Mouse (Mus musculus): ENCODE data around the gene Tmem270. TPM values are rescaled to one million over a fixed set of nuclear protein-coding genes. Genes with fewer than 3 reads are reported as not detected.
"Not testable (repeated sequence)": the region's sequence is repeated elsewhere in the genome, so short reads cannot be mapped to it uniquely, and the experiment has no call there.

The Tmem270 gene
- polyA plus RNA-seq, 1 experiment from 2014 or later, result not detected

DNA sequence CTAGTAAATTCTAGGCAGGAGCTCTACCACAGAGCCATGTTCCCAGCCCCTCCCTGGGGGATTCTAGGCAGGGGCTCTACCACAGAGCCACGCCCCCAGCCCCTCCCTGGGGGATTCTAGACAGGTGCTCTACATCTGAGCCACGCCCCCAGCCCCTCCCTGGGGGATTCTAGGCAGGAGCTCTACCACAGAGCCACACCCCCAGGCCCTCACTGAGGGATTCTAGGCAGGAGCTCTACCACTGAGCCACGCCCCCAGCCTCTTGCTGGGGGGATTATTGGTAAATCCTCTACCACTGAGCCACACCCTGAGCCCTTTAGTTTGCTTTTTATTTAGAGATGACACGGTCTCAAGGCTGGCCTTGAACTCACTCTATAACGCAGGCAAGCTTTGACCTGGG lies 27.2 kb upstream of the Tmem270 start:
- not testable (repeated sequence) for H3K9me3 ChIP-seq (ENCODE audit: control insufficient read depth, low read length); H3K27me3 ChIP-seq (replicated peaks; ENCODE audit: control insufficient read depth, insufficient read depth, low read length); H3K4me3 ChIP-seq (ENCODE audit: low read depth, low read length); DNase-seq (ENCODE audit: low spot score); H3K4me1 ChIP-seq (replicated peaks; ENCODE audit: control insufficient read depth, insufficient read depth, low read length); H3K4me2 ChIP-seq (ENCODE audit: low read length); H3K9ac ChIP-seq (ENCODE audit: low read length); ATAC-seq (replicated peaks; ENCODE audit: low FRiP score, low TSS enrichment, low read depth); H3K27ac ChIP-seq (ENCODE audit: low read depth); H3K36me3 ChIP-seq (ENCODE audit: control insufficient read depth, insufficient read depth, low read length)
- 92% methylated on average over 5 of the region's 5 CpGs for WGBS

DNA sequence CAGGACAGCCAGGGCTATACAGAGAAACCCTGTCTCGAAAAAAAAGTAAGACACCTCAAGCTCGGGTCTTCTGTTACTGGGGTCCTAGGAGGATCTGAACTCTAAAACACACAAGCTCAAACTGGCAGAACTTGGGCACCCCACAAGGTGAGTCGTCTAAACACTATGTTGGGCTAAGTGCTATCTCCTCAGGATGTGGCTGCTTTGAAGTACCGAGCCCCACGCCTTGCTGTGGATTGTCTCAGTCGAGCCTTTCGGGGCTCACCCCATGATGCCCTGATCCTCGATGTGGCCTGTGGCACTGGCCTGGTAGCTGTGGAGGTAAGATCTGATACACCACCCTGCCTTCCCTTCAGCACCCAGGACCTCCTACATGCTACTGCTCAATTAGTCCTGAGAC lies 26.7 kb upstream of the Tmem270 start:
- no peak overlapping the region for H3K27ac ChIP-seq (ENCODE audit: low read depth)
- H3K36me3 ChIP-seq (ENCODE audit: control insufficient read depth, insufficient read depth, low read length), result no peaks in the 10 kb centered on the region
- no peak overlapping the region for H3K4me2 ChIP-seq (ENCODE audit: low read length)
- WGBS, result 91% methylated on average over 8 of the region's 8 CpGs
- no peak for DNase-seq (ENCODE audit: low spot score)
- no peak overlapping the region; the same call in 1 of the 2 replicates for H3K4me3 ChIP-seq (ENCODE audit: low read depth, low read length)
- ATAC-seq (replicated peaks; ENCODE audit: low FRiP score, low TSS enrichment, low read depth), result no peak
- no peaks in the 10 kb centered on the region for H3K9me3 ChIP-seq (ENCODE audit: control insufficient read depth, low read length)
- 0 out of 2 replicates have a peak, but pooled peaks cover 7% of the 10 kb centered on the region for H3K4me1 ChIP-seq (replicated peaks; ENCODE audit: control insufficient read depth, insufficient read depth, low read length)
- H3K9ac ChIP-seq (ENCODE audit: low read length), result no peak overlapping the region
- no peaks in the 10 kb centered on the region for H3K27me3 ChIP-seq (replicated peaks; ENCODE audit: control insufficient read depth, insufficient read depth, low read length)

DNA sequence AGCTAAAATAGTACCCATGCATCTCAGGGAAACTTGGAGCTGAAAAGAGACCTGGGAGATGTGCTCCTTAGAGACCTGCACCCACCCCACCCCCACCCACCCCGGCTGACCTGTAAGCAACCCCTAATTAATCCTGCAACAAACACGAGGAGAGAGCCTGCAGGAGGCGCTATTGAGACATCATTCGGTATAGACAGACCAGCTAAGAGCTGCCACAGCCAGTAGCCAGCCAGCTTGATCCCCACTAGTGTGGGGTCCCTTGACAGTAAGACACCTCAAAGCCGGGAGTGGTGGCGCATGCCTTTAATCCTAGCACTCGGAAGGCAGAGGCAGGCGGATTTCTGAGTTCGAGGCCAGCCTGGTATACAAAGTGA lies 26.4 kb upstream of the Tmem270 start:
- Histone ChIP-seq H3K9ac (ENCODE audit: low read length) (peak overlapping the region; percentile 63), H3K27ac (ENCODE audit: low read depth) (peak overlapping the region; percentile 77)

DNA sequence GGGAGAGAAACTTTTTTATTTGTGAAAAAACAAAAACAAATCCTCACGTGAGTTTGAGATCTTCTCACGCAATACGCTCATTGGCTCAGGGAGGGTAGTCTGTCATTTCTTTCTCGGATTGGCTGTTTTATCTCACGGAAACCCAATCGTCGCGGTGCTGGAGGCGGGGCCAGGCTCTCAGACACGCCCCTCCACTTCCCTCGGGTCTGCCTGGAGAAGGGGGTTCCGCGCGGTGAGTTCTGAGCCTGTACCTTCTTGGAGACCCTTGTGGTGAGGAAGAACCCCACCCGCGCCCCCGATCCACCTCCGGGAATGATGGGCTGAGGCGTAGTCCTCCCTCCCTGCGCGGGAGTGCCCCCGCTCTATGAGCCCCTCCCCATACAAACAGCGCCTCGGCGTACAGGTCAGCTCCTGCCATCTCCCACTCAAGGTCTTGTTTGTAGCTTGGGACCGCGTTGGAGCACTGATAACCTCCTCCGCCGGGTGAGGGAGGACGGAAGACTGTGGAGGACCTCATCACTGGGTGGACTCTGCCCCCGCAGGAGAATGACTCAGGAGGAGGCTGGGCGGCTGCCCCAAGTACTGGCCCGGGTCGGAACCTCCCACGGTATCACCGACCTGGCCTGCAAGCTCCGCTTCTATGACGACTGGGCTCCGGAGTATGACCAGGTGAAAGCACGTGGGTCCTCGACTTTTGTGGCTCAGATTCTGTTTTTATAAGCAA lies 25.8 kb upstream of the Tmem270 start, which contains the start of gene Mettl27:
Gene Mettl27 (plus strand): TSS at position 190 of the 724 bp plus-strand sequence.
- peak; percentile 93 for DNase-seq (ENCODE audit: low spot score)
- Histone ChIP-seq H3K36me3 (ENCODE audit: control insufficient read depth, insufficient read depth, low read length) (no peaks in the 10 kb centered on the region), H3K27ac (ENCODE audit: low read depth) (peak within 1 kb of the TSS; percentile 77), H3K4me1 (replicated peaks; ENCODE audit: control insufficient read depth, insufficient read depth, low read length) (0 out of 2 replicates have a peak, but pooled peaks cover 7% of the 10 kb centered on the region), H3K4me3 (ENCODE audit: low read depth, low read length) (peak within 1 kb of the TSS; percentile 75), H3K9ac (ENCODE audit: low read length) (peak within 1 kb of the TSS; percentile 63), H3K27me3 (replicated peaks; ENCODE audit: control insufficient read depth, insufficient read depth, low read length) (no peaks in the 10 kb centered on the region), H3K9me3 (ENCODE audit: control insufficient read depth, low read length) (no peaks in the 10 kb centered on the region), H3K4me2 (ENCODE audit: low read length) (peak within 1 kb of the TSS; percentile 95)
- peak; percentile 93 for ATAC-seq (replicated peaks; ENCODE audit: low FRiP score, low TSS enrichment, low read depth)
- WGBS, result under 1% methylated on average over 41 of the region's 41 CpGs

More for the DNA sequence above, 26.4 kb upstream of the Tmem270 start:
- Histone ChIP-seq H3K4me2 (ENCODE audit: low read length) (peak overlapping the region; percentile 95), H3K4me3 (ENCODE audit: low read depth, low read length) (peak overlapping the region; percentile 75), H3K36me3 (ENCODE audit: control insufficient read depth, insufficient read depth, low read length) (no peaks in the 10 kb centered on the region), H3K27me3 (replicated peaks; ENCODE audit: control insufficient read depth, insufficient read depth, low read length) (no peaks in the 10 kb centered on the region), H3K4me1 (replicated peaks; ENCODE audit: control insufficient read depth, insufficient read depth, low read length) (0 out of 2 replicates have a peak, but pooled peaks cover 7% of the 10 kb centered on the region), H3K9me3 (ENCODE audit: control insufficient read depth, low read length) (no peaks in the 10 kb centered on the region)
- WGBS, result 42% methylated on average over 9 of the region's 9 CpGs
- DNase-seq (ENCODE audit: low spot score) (peak; percentile 92), ATAC-seq (replicated peaks; ENCODE audit: low FRiP score, low TSS enrichment, low read depth) (peak; percentile 48)

DNA sequence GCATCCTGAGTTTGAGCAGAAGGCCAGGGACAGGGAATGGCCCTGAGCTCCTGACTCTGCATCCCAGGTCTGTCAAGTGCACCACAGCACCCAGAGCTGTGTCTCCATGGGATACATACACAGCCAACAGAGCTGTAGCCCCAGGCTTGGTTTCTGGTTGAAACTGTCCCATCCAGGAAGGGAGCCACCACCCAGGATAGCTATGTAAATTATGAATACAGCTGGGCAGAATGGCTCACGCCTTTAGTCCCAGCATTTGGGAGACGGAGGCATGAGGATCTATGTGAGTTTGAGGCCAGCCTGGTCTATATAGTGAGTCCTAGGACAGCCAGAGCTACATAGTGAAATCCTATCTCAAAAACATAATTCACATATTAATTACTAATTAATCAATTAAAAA lies 23.5 kb upstream of the Tmem270 start:
- Histone ChIP-seq H3K4me3 (ENCODE audit: low read depth, low read length) (no peak overlapping the region), H3K4me1 (replicated peaks; ENCODE audit: control insufficient read depth, insufficient read depth, low read length) (0 out of 2 replicates have a peak, but pooled peaks cover 7% of the 10 kb centered on the region), H3K9me3 (ENCODE audit: control insufficient read depth, low read length) (no peaks in the 10 kb centered on the region), H3K27me3 (replicated peaks; ENCODE audit: control insufficient read depth, insufficient read depth, low read length) (no peaks in the 10 kb centered on the region), H3K9ac (ENCODE audit: low read length) (no peak overlapping the region), H3K27ac (ENCODE audit: low read depth) (no peak overlapping the region), H3K4me2 (ENCODE audit: low read length) (no peak overlapping the region), H3K36me3 (ENCODE audit: control insufficient read depth, insufficient read depth, low read length) (no peaks in the 10 kb centered on the region)
- 81% methylated on average over 2 of the region's 2 CpGs for WGBS
- no peak for ATAC-seq (replicated peaks; ENCODE audit: low FRiP score, low TSS enrichment, low read depth)
- no peak for DNase-seq (ENCODE audit: low spot score)

DNA sequence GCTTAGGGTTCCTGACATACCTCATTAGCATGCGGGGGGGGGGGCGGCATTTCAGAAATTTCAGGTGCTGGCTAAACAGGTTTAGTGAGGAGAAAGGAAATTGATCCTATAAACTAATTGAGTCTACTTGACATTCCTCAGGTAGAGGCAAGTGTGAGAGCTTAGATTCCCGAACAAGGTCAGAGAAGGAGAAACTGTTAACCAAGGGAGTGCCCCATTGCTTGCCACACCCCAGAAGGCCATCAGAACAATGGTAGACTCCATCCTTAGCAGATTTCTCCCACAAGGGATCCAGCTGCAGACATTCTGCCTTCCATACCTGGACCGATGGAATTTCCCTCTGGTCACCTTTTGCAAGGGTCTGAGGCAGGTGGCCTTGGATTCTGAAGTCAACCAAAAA lies 20.2 kb upstream of the Tmem270 start:
- ATAC-seq (replicated peaks; ENCODE audit: low FRiP score, low TSS enrichment, low read depth) (no peak), DNase-seq (ENCODE audit: low spot score) (no peak)
- H3K4me3 ChIP-seq (ENCODE audit: low read depth, low read length), result no peak overlapping the region
- no peaks in the 10 kb centered on the region for H3K27me3 ChIP-seq (replicated peaks; ENCODE audit: control insufficient read depth, insufficient read depth, low read length)
- no peak overlapping the region for H3K27ac ChIP-seq (ENCODE audit: low read depth)
- 74% methylated on average over 4 of the region's 4 CpGs for WGBS
- H3K4me1 ChIP-seq (replicated peaks; ENCODE audit: control insufficient read depth, insufficient read depth, low read length), result 0 out of 2 replicates have a peak, but pooled peaks cover 3% of the 10 kb centered on the region
- H3K9ac ChIP-seq (ENCODE audit: low read length), result no peak overlapping the region
- no peak overlapping the region for H3K4me2 ChIP-seq (ENCODE audit: low read length)
- no peaks in the 10 kb centered on the region for H3K9me3 ChIP-seq (ENCODE audit: control insufficient read depth, low read length)
- H3K36me3 ChIP-seq (ENCODE audit: control insufficient read depth, insufficient read depth, low read length), result no peaks in the 10 kb centered on the region

DNA sequence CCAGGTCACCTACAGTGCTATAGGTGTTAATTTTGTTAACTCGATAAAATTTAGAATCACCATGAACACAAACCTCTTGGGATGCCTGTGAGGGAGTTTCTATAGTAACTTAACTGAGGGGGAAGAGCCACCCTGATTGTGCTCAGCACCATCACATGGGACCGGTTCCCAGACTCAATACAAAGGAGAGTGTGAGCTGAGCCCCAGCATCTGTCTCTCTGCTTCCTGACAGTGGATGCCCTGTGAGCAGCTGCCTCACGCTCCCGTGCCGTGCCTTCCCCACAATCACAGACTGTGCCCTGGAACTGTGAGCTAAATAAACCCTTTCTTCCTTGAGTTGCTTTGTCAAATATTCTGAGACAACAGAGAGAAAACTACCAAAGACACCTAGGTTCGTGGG lies 16.6 kb upstream of the Tmem270 start:
- H3K9ac ChIP-seq (ENCODE audit: low read length), result no peak overlapping the region
- no peak overlapping the region for H3K27ac ChIP-seq (ENCODE audit: low read depth)
- DNase-seq (ENCODE audit: low spot score) (no peak), ATAC-seq (replicated peaks; ENCODE audit: low FRiP score, low TSS enrichment, low read depth) (no peak)
- WGBS, result 64% methylated on average over 6 of the region's 6 CpGs
- H3K4me1 ChIP-seq (replicated peaks; ENCODE audit: control insufficient read depth, insufficient read depth, low read length), result no peaks in the 10 kb centered on the region
- H3K4me2 ChIP-seq (ENCODE audit: low read length), result no peak overlapping the region
- H3K27me3 ChIP-seq (replicated peaks; ENCODE audit: control insufficient read depth, insufficient read depth, low read length), result no peaks in the 10 kb centered on the region
- no peaks in the 10 kb centered on the region for H3K36me3 ChIP-seq (ENCODE audit: control insufficient read depth, insufficient read depth, low read length)
- no peaks in the 10 kb centered on the region for H3K9me3 ChIP-seq (ENCODE audit: control insufficient read depth, low read length)
- no peak overlapping the region for H3K4me3 ChIP-seq (ENCODE audit: low read depth, low read length)

DNA sequence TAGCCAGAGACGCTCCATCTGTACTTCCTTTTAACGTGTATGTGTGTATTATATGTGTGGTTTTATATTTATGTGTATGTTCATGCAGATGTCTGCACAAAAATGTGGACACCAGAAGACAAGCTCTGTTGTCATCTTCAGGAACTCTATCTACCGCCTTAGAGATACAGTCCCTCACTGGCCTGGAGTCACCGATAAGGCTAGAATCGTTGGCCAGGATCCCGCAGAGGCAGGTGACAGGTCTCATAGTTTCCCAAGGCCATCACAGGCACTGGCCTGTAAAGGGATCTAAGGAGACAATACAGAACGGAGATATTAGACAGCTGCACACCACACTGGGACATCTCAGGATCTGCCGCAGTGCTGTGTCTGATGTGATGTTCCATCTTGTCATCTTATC lies 14.6 kb upstream of the Tmem270 start:
- no peaks in the 10 kb centered on the region for H3K36me3 ChIP-seq (ENCODE audit: control insufficient read depth, insufficient read depth, low read length)
- DNase-seq (ENCODE audit: low spot score), result no peak
- no peak overlapping the region for H3K27ac ChIP-seq (ENCODE audit: low read depth)
- WGBS, result 84% methylated on average over 8 of the region's 8 CpGs
- H3K4me2 ChIP-seq (ENCODE audit: low read length), result no peak overlapping the region
- H3K9me3 ChIP-seq (ENCODE audit: control insufficient read depth, low read length), result 0 out of 2 replicates have a peak, but pooled peaks cover 3% of the 10 kb centered on the region
- H3K4me3 ChIP-seq (ENCODE audit: low read depth, low read length), result no peak overlapping the region
- no peaks in the 10 kb centered on the region for H3K4me1 ChIP-seq (replicated peaks; ENCODE audit: control insufficient read depth, insufficient read depth, low read length)
- no peaks in the 10 kb centered on the region for H3K27me3 ChIP-seq (replicated peaks; ENCODE audit: control insufficient read depth, insufficient read depth, low read length)
- ATAC-seq (replicated peaks; ENCODE audit: low FRiP score, low TSS enrichment, low read depth), result no peak
- H3K9ac ChIP-seq (ENCODE audit: low read length), result no peak overlapping the region

All from intestine, embryonic 14.5 days (tissue).